11 mouse cellular contexts compared by ENCODE assay signal in the genomic region with DNA sequence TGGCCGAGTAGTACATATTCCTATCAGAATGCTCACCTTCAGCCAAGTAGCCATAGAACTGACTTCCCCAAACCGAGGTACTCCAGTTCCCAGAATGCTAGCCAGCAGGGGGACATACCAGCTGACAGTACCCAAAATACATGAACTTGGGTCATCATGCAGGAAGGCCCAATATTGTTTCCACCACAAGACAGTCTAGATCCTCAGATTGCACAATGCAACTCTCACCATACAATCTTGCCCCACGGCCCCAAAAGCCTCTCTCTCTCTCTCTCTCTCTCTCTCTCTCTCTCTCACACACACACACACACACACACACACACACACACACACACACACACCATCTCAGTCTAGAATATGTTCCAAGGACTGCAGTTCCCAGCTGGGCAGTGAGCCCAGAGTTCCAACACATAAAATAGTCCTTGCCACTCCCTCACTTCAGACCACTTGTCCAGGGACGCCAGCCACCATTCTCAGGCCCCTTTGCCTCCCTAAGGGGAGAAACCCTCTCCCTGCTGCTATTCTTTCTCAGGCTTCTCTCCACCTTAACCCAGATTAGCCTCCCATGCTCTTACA. TPM values are rescaled to one million over a fixed set of nuclear protein-coding genes. Genes with fewer than 3 reads are reported as not detected.
DNase-seq lines count a peak whose midpoint lies in the region; ATAC-seq lines count a peak whose summit lies in the region.
"Had no signal": no experiment of that assay in that cellular context is flagged by ENCODE, and none has a peak within 500 bp of the region (broad histone marks: within the 10 kb centered on the region; RNA-seq: fewer than 3 reads in every experiment).

No protein-coding gene starts in this region.

- H3K27me3 ChIP-seq in heart, embryonic 15.5 days: no peaks in the 10 kb centered on the region

- DNase-seq in heart, adult 11 months: peak; percentile 93
- DNase-seq in heart, adult 8-10 months (ENCODE audit: low spot score): no peak
- peak; percentile 80 to 81 for DNase-seq in right cerebral cortex, postnatal 10 days (ENCODE audit: low spot score in 2 of 2)
- DNase-seq in right cerebral cortex, adult 2 months (ENCODE audit: low spot score in 2 of 2): no peak
- DNase-seq in retina, embryonic 14.5 days (ENCODE audit: low spot score): no peak
- no peak for DNase-seq in thymus, adult 18-20 months
- DNase-seq: cerebellum, adult 9-11 months had no signal

- H3K36me3 ChIP-seq in heart, embryonic 15.5 days: peaks cover 46% of the 10 kb centered on the region
- H3K36me3 ChIP-seq: liver, embryonic 12.5 days had no signal

- WGBS in heart, embryonic 15.5 days: 41% methylated on average over 4 of the region's 4 CpGs

- 0 out of 2 replicates have a peak, but pooled peaks have one; percentile 25 for ATAC-seq in heart, embryonic 15.5 days (replicated peaks; ENCODE audit: insufficient number of reproducible peaks, insufficient read depth, low FRiP score, low read depth)
- peak; percentile 65 for ATAC-seq in megakaryocyte progenitor cell, adult 5-6 weeks (replicated peaks; ENCODE audit: poor library complexity)
- ATAC-seq: CD4-positive, CD25-positive, alpha-beta regulatory T cell, adult 4 months; liver, embryonic 12.5 days had no signal

- H3K9ac ChIP-seq in heart, embryonic 15.5 days: peak overlapping the region; percentile 27
- H3K9ac ChIP-seq: liver, embryonic 12.5 days had no signal

- H3K4me3 ChIP-seq in heart, embryonic 15.5 days: no peak overlapping the region
- H3K4me3 ChIP-seq: liver, embryonic 12.5 days had no signal

- H3K27ac ChIP-seq in heart, embryonic 15.5 days: peak overlapping the region; percentile 88
- H3K27ac ChIP-seq: liver, embryonic 12.5 days had no signal

- peaks cover 72% of the 10 kb centered on the region for H3K4me1 ChIP-seq in heart, embryonic 15.5 days (replicated peaks)

- peak overlapping the region; percentile 28 for H3K4me2 ChIP-seq in heart, embryonic 15.5 days
- H3K4me2 ChIP-seq: liver, embryonic 12.5 days had no signal

- H3K9me3 ChIP-seq in heart, embryonic 15.5 days (replicated peaks): no peaks in the 10 kb centered on the region
- H3K9me3 ChIP-seq: liver, embryonic 12.5 days had no signal

RNA-seq across cellular contexts. Expression of a gene that starts 24.5 kb away (rescaled TPM):
- total RNA-seq in heart, adult 8-10 months (2022): 10 to 100 TPM; 48.8 to 95.2 (median 71.0) TPM
- 21.0 and 27.2 TPM in 2 replicates for polyA plus RNA-seq in heart, embryonic 15.5 days (2015; fragmentation: Nextera tagmentation; extraction: Ambion mirVana)
- total RNA-seq in megakaryocyte progenitor cell, adult 5-6 weeks (2015): not detected in 2 replicates
- 0.12 TPM in 1 of 2 replicates, not detected in the other for total RNA-seq in megakaryocyte progenitor cell, adult 5-6 weeks (2017)

RNA-seq across cellular contexts. Expression of a gene that starts 37.7 kb away (rescaled TPM):
- 10 to 100 TPM; 21.4 to 26.9 (median 23.8) TPM for total RNA-seq in heart, adult 8-10 months (2022)
- polyA plus RNA-seq in heart, embryonic 15.5 days (2015; fragmentation: Nextera tagmentation; extraction: Ambion mirVana): 27.9 and 30.6 TPM in 2 replicates
- total RNA-seq in megakaryocyte progenitor cell, adult 5-6 weeks (2015): 0.12 TPM in 1 of 2 replicates, not detected in the other
- total RNA-seq in megakaryocyte progenitor cell, adult 5-6 weeks (2017): not detected in 2 replicates

Comparison
In these comparisons a context has a peak if more than half of its experiments do, and no peak if none do; other contexts are left out.
1. DNase-seq: peak in heart, adult 11 months (single experiment) and right cerebral cortex, postnatal 10 days (2 of 2); none in heart, adult 8-10 months (single experiment), right cerebral cortex, adult 2 months (0 of 2), retina, embryonic 14.5 days (single experiment) and thymus, adult 18-20 months (0 of 2).
2. RNA of a gene that starts 24.5 kb away (total RNA-seq): 48.8 to 95.2 TPM in heart, adult 8-10 months; 0.12 TPM in megakaryocyte progenitor cell, adult 5-6 weeks; every median in the first group is over 10 times any median in the second.
3. RNA of a gene that starts 37.7 kb away (total RNA-seq): 21.4 to 26.9 TPM in heart, adult 8-10 months; 0.12 TPM in megakaryocyte progenitor cell, adult 5-6 weeks; every median in the first group is over 10 times any median in the second.